Mouse (Mus musculus) liver, embryonic 13.5 days (tissue): ENCODE measurements around the gene Olfr493. TPM values are rescaled to one million over a fixed set of nuclear protein-coding genes. Genes with fewer than 3 reads are reported as not detected.

ENCODE experiments used
- ATAC-seq: fragments of 200-750 bp; cut with Nextera tagmentation; 2 replicates; pipeline ENCODE4 v1.8.0; 2017; ENCODE audit warnings: low read depth, mild to moderate bottlenecking, moderate number of reproducible peaks, moderate library complexity
- DNase-seq: peaks from one replicate; pipeline ENCODE4 v3.0.0; 2022
- H3K27ac ChIP-seq: fragments of 300-500 bp; sonication (generic); 2 replicates; pipeline ENCODE4 v1.5.1; 2015; ENCODE audit warnings: moderate library complexity, mild to moderate bottlenecking, inconsistent platforms
- H3K27me3 ChIP-seq: fragments of 300-500 bp; sonication (generic); 2 replicates; pipeline ENCODE4 v1.6.1; 2015; ENCODE audit warnings: mild to moderate bottlenecking, inconsistent platforms
- H3K36me3 ChIP-seq: fragments of 300-500 bp; sonication (generic); 2 replicates; pipeline ENCODE4 v1.6.1; 2015; ENCODE audit warnings: mild to moderate bottlenecking, inconsistent platforms
- H3K4me1 ChIP-seq: fragments of 300-500 bp; sonication (generic); replicated peaks from 2 replicates; pipeline ENCODE4 v1.6.1; 2015; ENCODE audit warnings: inconsistent platforms
- H3K4me2 ChIP-seq: fragments of 300-500 bp; sonication (generic); 2 replicates; pipeline ENCODE4 v1.6.1; 2015; ENCODE audit warnings: inconsistent platforms, mild to moderate bottlenecking, moderate library complexity
- H3K4me3 ChIP-seq: fragments of 300-500 bp; sonication (generic); replicated peaks from 2 replicates; pipeline ENCODE4 v1.5.1; 2015; ENCODE audit warnings: mild to moderate bottlenecking, inconsistent platforms
- H3K9ac ChIP-seq: fragments of 300-500 bp; sonication (generic); 2 replicates; pipeline ENCODE4 v1.6.1; 2015; ENCODE audit warnings: mild to moderate bottlenecking, inconsistent platforms
- H3K9me3 ChIP-seq: fragments of 300-500 bp; sonication (generic); replicated peaks from 2 replicates; pipeline ENCODE4 v1.6.1; 2016; ENCODE audit warnings: inconsistent platforms
- WGBS: fragments of 180-500 bp; shearing (Covaris S2); methylation state at CpG from one replicate; pipeline ENCODE4 v1.1.7; 2015; ENCODE audit not compliant: insufficient replicate concordance; 5-methylcytosine and 5-hydroxymethylcytosine counted together
- polyA plus RNA-seq: library from polyadenylated mRNA; unstranded; fragments of >200 nt; fragmentation: Nextera tagmentation; extraction: Ambion mirVana; gene quantifications from 2 replicates; pipeline ENCODE4 v1.2.1, GENCODE M21; 2015

The Olfr493 gene
- not detected in 2 replicates for polyA plus RNA-seq

DNA sequence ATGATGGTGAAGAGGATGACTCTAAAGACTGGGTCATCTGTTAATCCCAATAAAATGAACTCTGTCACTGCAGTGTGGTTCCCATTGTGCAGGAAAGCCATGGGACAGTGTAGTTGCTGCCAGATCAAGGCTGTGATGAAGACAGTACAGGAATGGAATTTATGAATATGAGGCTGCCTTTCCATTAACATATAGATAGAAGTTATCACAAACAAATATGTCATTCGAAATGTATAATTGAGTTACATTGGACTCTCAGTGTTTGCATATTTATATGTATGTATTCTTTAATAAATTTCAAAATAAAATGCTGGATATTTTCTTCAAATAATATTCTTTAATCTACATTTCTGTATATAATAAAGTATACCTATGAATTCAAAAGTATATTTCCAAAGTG, at the start of gene Olfr493:
Gene Olfr493, minus strand, starts transcription at position 101 of the 400 bp plus-strand sequence.
- H3K9me3 ChIP-seq, result no peaks in the 10 kb centered on the region
- no peaks in the 10 kb centered on the region for H3K27me3 ChIP-seq
- H3K36me3 ChIP-seq, result no peaks in the 10 kb centered on the region
- ATAC-seq, result no peak
- no peak within 1 kb of the TSS for H3K9ac ChIP-seq
- DNase-seq, result no peak
- H3K4me2 ChIP-seq, result no peak within 1 kb of the TSS
- H3K27ac ChIP-seq, result no peak within 1 kb of the TSS
- WGBS, result 32% methylated on average over 1 of the region's 1 CpGs
- H3K4me3 ChIP-seq, result no peak within 1 kb of the TSS
- no peaks in the 10 kb centered on the region for H3K4me1 ChIP-seq

DNA sequence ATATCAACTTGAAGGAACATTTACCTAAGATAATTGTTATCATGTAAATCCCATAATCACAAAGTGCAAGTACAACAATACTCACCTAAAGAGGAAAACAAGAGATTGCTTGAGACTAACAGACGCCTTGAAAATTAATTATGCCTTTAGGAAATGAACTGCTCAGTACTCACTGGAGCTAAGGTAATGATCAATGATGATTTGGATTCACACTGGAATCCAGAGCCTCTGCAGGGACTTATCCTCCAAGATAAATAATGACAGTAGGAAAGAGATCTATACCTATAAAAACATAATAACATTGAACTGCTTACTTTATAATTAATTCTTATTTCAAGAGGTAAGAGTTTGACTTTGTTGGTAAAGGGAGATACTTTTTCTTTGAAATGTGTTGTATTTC, 46.1 kb upstream of the Olfr493 start, which contains the start of gene Olfr495:
Gene Olfr495, plus strand, starts transcription at position 301 of the 400 bp plus-strand sequence.
- 39% methylated on average over 1 of the region's 1 CpGs for WGBS
- ATAC-seq (no peak), DNase-seq (no peak)
- no peaks in the 10 kb centered on the region for H3K36me3 ChIP-seq
- no peak within 1 kb of the TSS for H3K9ac ChIP-seq
- no peak within 1 kb of the TSS for H3K4me2 ChIP-seq
- H3K4me3 ChIP-seq, result no peak within 1 kb of the TSS
- no peaks in the 10 kb centered on the region for H3K27me3 ChIP-seq
- no peaks in the 10 kb centered on the region for H3K9me3 ChIP-seq
- no peaks in the 10 kb centered on the region for H3K4me1 ChIP-seq
- no peak within 1 kb of the TSS for H3K27ac ChIP-seq

DNA sequence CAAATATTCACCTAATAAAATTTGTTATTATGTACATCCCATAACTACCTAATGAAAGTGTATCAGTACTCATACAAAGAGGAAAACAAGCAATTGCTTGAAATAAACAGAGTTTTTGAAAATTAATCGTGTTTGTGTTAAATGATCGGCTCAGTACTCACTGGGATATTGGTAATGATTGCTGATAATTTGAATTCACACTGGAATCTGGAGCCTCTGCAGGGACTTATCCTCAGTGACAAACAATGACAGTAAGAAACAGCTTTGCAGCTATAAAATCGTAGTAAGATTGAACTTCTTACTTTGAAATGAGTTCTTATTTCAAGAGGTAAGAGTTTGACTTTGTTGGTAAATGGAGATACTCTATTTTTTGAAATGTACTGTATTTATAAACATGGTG, 18.3 kb upstream of the Olfr493 start, which contains the start of gene Olfr494:
Gene Olfr494, plus strand, starts transcription at position 301 of the 400 bp plus-strand sequence.
- ATAC-seq, result no peak
- H3K4me3 ChIP-seq, result no peak within 1 kb of the TSS
- H3K4me2 ChIP-seq, result no peak within 1 kb of the TSS
- no peaks in the 10 kb centered on the region for H3K9me3 ChIP-seq
- no peak within 1 kb of the TSS for H3K9ac ChIP-seq
- DNase-seq, result no peak
- no peaks in the 10 kb centered on the region for H3K36me3 ChIP-seq
- H3K27me3 ChIP-seq, result no peaks in the 10 kb centered on the region
- H3K4me1 ChIP-seq, result no peaks in the 10 kb centered on the region
- H3K27ac ChIP-seq, result no peak within 1 kb of the TSS
- WGBS, result 53% methylated on average over 3 of the region's 3 CpGs

DNA sequence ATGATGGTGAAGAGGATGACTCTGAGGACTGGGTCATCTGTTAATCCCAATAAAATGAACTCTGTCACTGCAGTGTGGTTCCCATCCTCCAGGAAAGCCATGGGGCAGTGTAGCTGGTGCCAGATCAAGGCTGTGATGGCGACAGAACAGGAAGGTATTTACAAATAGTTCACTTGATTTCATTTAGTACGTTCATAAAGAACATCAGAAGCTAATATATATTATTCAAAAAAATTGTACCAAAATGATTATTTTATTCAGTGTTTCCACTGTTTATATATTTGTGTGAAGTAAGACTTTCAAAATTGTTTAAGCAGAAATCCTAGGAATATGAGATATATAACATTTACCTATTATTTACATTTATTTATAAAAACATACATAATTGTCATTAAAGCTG, 23.2 kb downstream of the Olfr493 start, which contains the start of gene Olfr492:
Gene Olfr492, minus strand, starts transcription at position 101 of the 400 bp plus-strand sequence.
- Histone ChIP-seq H3K27ac (no peak within 1 kb of the TSS), H3K9ac (no peak within 1 kb of the TSS), H3K4me3 (no peak within 1 kb of the TSS), H3K9me3 (no peaks in the 10 kb centered on the region), H3K4me2 (no peak within 1 kb of the TSS), H3K27me3 (no peaks in the 10 kb centered on the region), H3K36me3 (no peaks in the 10 kb centered on the region), H3K4me1 (no peaks in the 10 kb centered on the region)
- WGBS, result 58% methylated on average over 2 of the region's 2 CpGs
- no peak for ATAC-seq
- DNase-seq, result no peak

DNA sequence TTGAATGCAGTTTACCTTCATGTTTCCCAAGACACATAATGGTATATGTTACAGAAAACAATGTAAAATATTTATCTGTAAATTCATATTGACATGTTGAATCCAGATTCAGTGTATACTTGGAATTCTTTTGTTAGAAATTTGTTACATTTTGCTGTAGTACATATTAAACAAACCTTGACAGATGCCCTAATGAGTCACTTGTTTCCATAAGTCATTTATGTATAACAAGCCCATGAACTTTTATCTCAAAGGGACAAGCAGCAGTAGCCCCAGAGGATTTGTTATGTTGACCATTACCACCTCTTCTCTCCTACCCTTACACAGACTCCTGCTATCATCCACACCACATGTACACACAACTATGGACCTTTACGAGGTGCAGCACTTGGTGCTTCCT, 33.6 kb downstream of the Olfr493 start, which contains the start of gene Olfr491:
Gene Olfr491, plus strand, starts transcription at position 301 of the 400 bp plus-strand sequence.
- Histone ChIP-seq H3K27ac (no peak within 1 kb of the TSS), H3K4me3 (no peak within 1 kb of the TSS), H3K9me3 (0 out of 2 replicates have a peak, but pooled peaks cover 5% of the 10 kb centered on the region), H3K4me1 (no peaks in the 10 kb centered on the region), H3K4me2 (no peak within 1 kb of the TSS), H3K9ac (no peak within 1 kb of the TSS), H3K36me3 (no peaks in the 10 kb centered on the region), H3K27me3 (no peaks in the 10 kb centered on the region)
- 45% methylated on average over 1 of the region's 1 CpGs for WGBS
- no peak for ATAC-seq
- DNase-seq, result no peak

Other genes with a start within 250 kb of the Olfr493 start
- gene Olfr482, start 249.4 kb downstream of the Olfr493 start, polyA plus RNA-seq, result 0.06 TPM in 1 of 2 replicates, not detected in the other
- not detected in 2 replicates for gene Olfr483, start 246.1 kb downstream of the Olfr493 start, polyA plus RNA-seq
- not detected in 2 replicates for gene Olfr484, start 219.5 kb downstream of the Olfr493 start, polyA plus RNA-seq
- gene Olfr485, start 187.1 kb downstream of the Olfr493 start, polyA plus RNA-seq, result not detected in 2 replicates
- not detected in 2 replicates for gene Olfr486, start 174.2 kb downstream of the Olfr493 start, polyA plus RNA-seq
- gene Olfr487, start 132.3 kb downstream of the Olfr493 start, polyA plus RNA-seq, result not detected in 2 replicates
- gene Olfr488, start 88.6 kb downstream of the Olfr493 start, polyA plus RNA-seq, result not detected in 2 replicates
- gene Olfr490, start 58.0 kb downstream of the Olfr493 start, polyA plus RNA-seq, result not detected in 2 replicates
- not detected in 2 replicates for gene Olfr491, start 33.5 kb downstream of the Olfr493 start, polyA plus RNA-seq
- gene Olfr492, start 23.3 kb downstream of the Olfr493 start, polyA plus RNA-seq, result not detected in 2 replicates
- not detected in 2 replicates for gene Olfr494, start 18.4 kb upstream of the Olfr493 start, polyA plus RNA-seq
- not detected in 2 replicates for gene Olfr495, start 46.2 kb upstream of the Olfr493 start, polyA plus RNA-seq
- gene Olfr497, start 73.4 kb upstream of the Olfr493 start, polyA plus RNA-seq, result not detected in 2 replicates
- gene Olfr498, start 118.3 kb upstream of the Olfr493 start, polyA plus RNA-seq, result not detected in 2 replicates
- not detected in 2 replicates for gene Olfr502, start 178.1 kb upstream of the Olfr493 start, polyA plus RNA-seq
- not detected in 2 replicates for gene Olfr503, start 197.5 kb upstream of the Olfr493 start, polyA plus RNA-seq
- not detected in 2 replicates for gene Olfr504, start 218.8 kb upstream of the Olfr493 start, polyA plus RNA-seq